Mouse (Mus musculus): Measurements from ENCODE around the gene Rbm45. TPM values are rescaled to one million over a fixed set of nuclear protein-coding genes. Genes with fewer than 3 reads are reported as not detected.

The Rbm45 gene
- 12.8 and 14.7 TPM in 2 replicates for polyA plus RNA-seq (2012)

GRCm38 (mm10) chr2:76369821-76370655 is at the start of gene Rbm45:
Gene Rbm45, plus strand, starts transcription at chr2:76369984.

GRCm38 (mm10) chr2:76338215-76339156 is 31.3 kb upstream of the Rbm45 start, which contains the start of gene Pde11a:
Gene Pde11a, minus strand, starts transcription at chr2:76338774.

GRCm38 (mm10) chr2:76360226-76360625 is 9.6 kb upstream of the Rbm45 start, which contains the start of gene Cyct:
Gene Cyct, minus strand, starts transcription at chr2:76360450.

GRCm38 (mm10) chr2:76406151-76406936 is 36.6 kb downstream of the Rbm45 start, which contains the start of gene Osbpl6:
Gene Osbpl6, plus strand, starts transcription at chr2:76406508.

Other genes with a start within 250 kb of the Rbm45 start
- gene Pde11a, start 31.2 kb upstream of the Rbm45 start, polyA plus RNA-seq (2012) = 0.04 TPM in 1 of 2 replicates, not detected in the other
- not detected in 2 replicates for gene Cyct, start 9.5 kb upstream of the Rbm45 start, polyA plus RNA-seq (2012)
- gene Osbpl6, start 36.5 kb downstream of the Rbm45 start, polyA plus RNA-seq (2012) = not detected in 2 replicates

Measured in megakaryocyte-erythroid progenitor cell, adult 5 weeks (primary cell).